Comparison of ENCODE assay signal across 18 mouse cellular contexts in the genomic region with DNA sequence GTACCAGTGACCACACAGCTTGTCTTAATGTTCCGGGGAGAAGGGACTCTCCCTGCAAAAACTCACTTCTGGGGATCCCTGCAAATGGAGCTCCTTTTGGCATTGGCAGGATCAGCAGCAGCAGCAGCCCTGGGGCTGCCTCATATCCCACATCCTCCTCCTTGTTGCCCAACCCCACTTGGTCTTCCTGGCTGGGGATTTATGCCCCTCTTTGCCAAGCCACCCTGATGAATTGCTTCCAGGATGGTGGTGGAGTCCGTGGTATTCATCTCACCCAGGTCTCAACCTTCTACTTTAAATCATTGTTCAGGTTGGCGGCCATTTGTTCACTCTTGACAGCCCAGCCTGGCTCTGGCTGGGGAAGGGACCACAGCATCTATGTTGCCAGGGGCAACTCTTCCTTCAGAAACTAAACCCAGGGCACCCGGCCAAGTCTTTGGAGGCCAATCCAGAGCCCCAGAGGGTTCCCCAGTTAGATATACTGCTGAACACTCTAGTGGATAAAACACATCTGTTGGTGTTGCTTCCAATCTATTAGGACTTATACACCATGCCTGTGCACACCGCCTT.
A peak's percentile ranks its signal among the peaks of the same experiment; 100 is the strongest.
DNase-seq lines count a peak whose midpoint lies in the region; ATAC-seq and TF ChIP-seq lines count a peak whose summit lies in the region.
"Had no signal": no experiment of that assay in that cellular context is flagged by ENCODE, and none has a peak within 500 bp of the region (broad histone marks: within the 10 kb centered on the region; RNA-seq: fewer than 3 reads in every experiment).

No protein-coding gene starts in this region.

- WGBS in forebrain, postnatal 0 days: 53% methylated on average over 5 of the region's 5 CpGs
- WGBS in forebrain, embryonic 13.5 days: 59% methylated on average over 5 of the region's 5 CpGs
- 48% methylated on average over 5 of the region's 5 CpGs for WGBS in neural tube, embryonic 13.5 days
- 66% methylated on average over 5 of the region's 5 CpGs for WGBS in midbrain, postnatal 0 days

- no peak overlapping the region for H3K9ac ChIP-seq in forebrain, postnatal 0 days
- no peak overlapping the region for H3K9ac ChIP-seq in forebrain, embryonic 13.5 days
- H3K9ac ChIP-seq in neural tube, embryonic 13.5 days: no peak overlapping the region
- no peak overlapping the region for H3K9ac ChIP-seq in midbrain, postnatal 0 days (replicated peaks; ENCODE audit: low read length, poor library complexity, severe bottlenecking)
- H3K9ac ChIP-seq: heart, embryonic 15.5 days had no signal

- no peaks in the 10 kb centered on the region for H3K9me3 ChIP-seq in forebrain, postnatal 0 days (ENCODE audit: low read length)
- H3K9me3 ChIP-seq in forebrain, embryonic 13.5 days (replicated peaks): no peaks in the 10 kb centered on the region
- H3K9me3 ChIP-seq in neural tube, embryonic 13.5 days: no peaks in the 10 kb centered on the region
- no peaks in the 10 kb centered on the region for H3K9me3 ChIP-seq in midbrain, postnatal 0 days (ENCODE audit: low read length)
- H3K9me3 ChIP-seq: heart, embryonic 15.5 days had no signal

- no peaks in the 10 kb centered on the region for H3K36me3 ChIP-seq in forebrain, postnatal 0 days (ENCODE audit: insufficient read depth)
- no peaks in the 10 kb centered on the region for H3K36me3 ChIP-seq in forebrain, embryonic 13.5 days (ENCODE audit: poor library complexity, severe bottlenecking)
- no peaks in the 10 kb centered on the region for H3K36me3 ChIP-seq in neural tube, embryonic 13.5 days
- no peaks in the 10 kb centered on the region for H3K36me3 ChIP-seq in midbrain, postnatal 0 days (ENCODE audit: insufficient read depth, low read length)
- H3K36me3 ChIP-seq: heart, embryonic 15.5 days had no signal

- DNase-seq in forebrain, postnatal 0 days: peak; percentile 63
- peak; percentile 14 for DNase-seq in kidney, postnatal 10 days
- no peak for DNase-seq in kidney, adult 18-20 months
- DNase-seq in neural tube, embryonic 10.5 days (ENCODE audit: extremely low spot score, low spot score): no peak
- DNase-seq in midbrain, postnatal 0 days (ENCODE audit: low spot score): peak; percentile 79
- DNase-seq: adrenal gland, postnatal 25 days; cerebellum, adult 8-10 months; gastrocnemius, adult 2 months; kidney, adult 2 months; lung, adult 2 months; thymus, postnatal 25 days had no signal

- no peak overlapping the region for H3K4me2 ChIP-seq in forebrain, postnatal 0 days (ENCODE audit: low read depth)
- no peak overlapping the region for H3K4me2 ChIP-seq in forebrain, embryonic 13.5 days
- H3K4me2 ChIP-seq in neural tube, embryonic 13.5 days: no peak overlapping the region
- H3K4me2 ChIP-seq in midbrain, postnatal 0 days (ENCODE audit: low read depth, low read length, poor library complexity, severe bottlenecking): no peak overlapping the region
- H3K4me2 ChIP-seq: heart, embryonic 15.5 days had no signal

- H3K4me3 ChIP-seq in forebrain, postnatal 0 days (ENCODE audit: low read depth, low read length): no peak overlapping the region
- no peak overlapping the region for H3K4me3 ChIP-seq in forebrain, embryonic 13.5 days
- no peak overlapping the region for H3K4me3 ChIP-seq in neural tube, embryonic 13.5 days
- no peak overlapping the region for H3K4me3 ChIP-seq in midbrain, postnatal 0 days (ENCODE audit: low read depth, low read length)
- H3K4me3 ChIP-seq: gastrocnemius, adult 2 months; heart, embryonic 15.5 days had no signal

- no peak for TF ChIP-seq CTCF in forebrain, postnatal 0 days (IDR thresholded peaks at IDR 0.05; ENCODE audit: low read depth)
- TF ChIP-seq CTCF in midbrain, postnatal 0 days (IDR thresholded peaks at IDR 0.05): no peak

- ATAC-seq in forebrain, postnatal 0 days: peak; percentile 29; the same call in 1 of the 2 replicates
- no peak for ATAC-seq in forebrain, embryonic 13.5 days
- peak; percentile 65 for ATAC-seq in neural tube, embryonic 13.5 days (ENCODE audit: low read depth)
- ATAC-seq in midbrain, postnatal 0 days (ENCODE audit: low FRiP score): no peak
- ATAC-seq in monocyte, adult 5-6 weeks (replicated peaks; ENCODE audit: insufficient number of reproducible peaks, low FRiP score, low TSS enrichment, poor library complexity, severe bottlenecking): no peak
- ATAC-seq: activated CD4-positive, CD25-positive, alpha-beta regulatory T cell, adult 4 months; Patski had no signal

- H3K27me3 ChIP-seq in forebrain, postnatal 0 days (ENCODE audit: insufficient read depth, low read length): no peaks in the 10 kb centered on the region
- no peaks in the 10 kb centered on the region for H3K27me3 ChIP-seq in forebrain, embryonic 13.5 days
- H3K27me3 ChIP-seq in neural tube, embryonic 13.5 days: no peaks in the 10 kb centered on the region
- no peaks in the 10 kb centered on the region for H3K27me3 ChIP-seq in midbrain, postnatal 0 days (ENCODE audit: insufficient read depth, low read length)

- no peaks in the 10 kb centered on the region for H3K4me1 ChIP-seq in forebrain, postnatal 0 days (ENCODE audit: insufficient read depth)
- H3K4me1 ChIP-seq in forebrain, embryonic 13.5 days: peaks cover 17% of the 10 kb centered on the region
- peaks cover 15% of the 10 kb centered on the region for H3K4me1 ChIP-seq in neural tube, embryonic 13.5 days (replicated peaks)
- no peaks in the 10 kb centered on the region for H3K4me1 ChIP-seq in midbrain, postnatal 0 days (ENCODE audit: insufficient read depth, low read length)

- no peak overlapping the region for H3K27ac ChIP-seq in forebrain, postnatal 0 days (ENCODE audit: low read depth, low read length)
- H3K27ac ChIP-seq in forebrain, embryonic 13.5 days: no peak overlapping the region
- H3K27ac ChIP-seq in neural tube, embryonic 13.5 days (replicated peaks): no peak overlapping the region
- no peak overlapping the region for H3K27ac ChIP-seq in midbrain, postnatal 0 days (ENCODE audit: low read depth, low read length)
- H3K27ac ChIP-seq: gastrocnemius, adult 2 months; heart, embryonic 15.5 days; stomach, postnatal 0 days had no signal

Comparison
In these comparisons a context has a peak if more than half of its experiments do, and no peak if none do; other contexts are left out.
1. ATAC-seq: peak in forebrain, postnatal 0 days (single experiment) and neural tube, embryonic 13.5 days (single experiment); none in forebrain, embryonic 13.5 days (single experiment), midbrain, postnatal 0 days (single experiment) and monocyte, adult 5-6 weeks (single experiment).
2. DNase-seq: peak in forebrain, postnatal 0 days (single experiment), kidney, postnatal 10 days (single experiment) and midbrain, postnatal 0 days (single experiment); none in kidney, adult 18-20 months (single experiment) and neural tube, embryonic 10.5 days (single experiment).